Mouse (Mus musculus): Measurements from ENCODE around the gene Cdk14. TPM values are rescaled to one million over a fixed set of nuclear protein-coding genes. Genes with fewer than 3 reads are reported as not detected.

Gene Cdk14
- polyA plus RNA-seq, 1 experiment from 2014 or later, result 6.9 TPM

DNA sequence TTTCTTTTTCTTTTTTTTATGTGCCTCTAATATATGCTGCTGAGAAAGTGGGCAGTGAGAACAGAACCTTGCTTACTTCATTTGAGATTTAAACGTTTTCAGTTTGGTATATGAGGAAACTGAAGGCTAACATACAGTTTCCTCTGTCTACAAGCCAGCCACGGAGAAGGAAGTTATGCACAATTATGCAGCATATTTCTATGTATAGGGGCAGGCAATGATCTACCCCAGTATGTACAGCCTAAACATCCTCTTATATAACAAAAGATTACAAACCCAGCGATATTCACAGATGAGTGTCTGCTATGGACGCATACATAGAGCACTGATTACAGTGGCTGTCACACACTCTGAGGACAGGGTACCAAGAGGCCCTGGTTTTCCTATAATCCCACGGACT is 616.4 kb downstream of the Cdk14 start:
- no peak overlapping the region for H3K27ac ChIP-seq (ENCODE audit: low read depth, low read length)
- H3K36me3 ChIP-seq (ENCODE audit: control insufficient read depth, insufficient read depth, low read length), result no peaks in the 10 kb centered on the region
- H3K27me3 ChIP-seq (replicated peaks; ENCODE audit: control insufficient read depth, insufficient read depth, low read length), result no peaks in the 10 kb centered on the region
- ATAC-seq (replicated peaks; ENCODE audit: low FRiP score), result no peak
- no peak overlapping the region for H3K4me2 ChIP-seq
- no peaks in the 10 kb centered on the region for H3K9me3 ChIP-seq (ENCODE audit: control insufficient read depth, low read length)
- no peak overlapping the region for H3K4me3 ChIP-seq (ENCODE audit: low read depth, low read length)
- H3K4me1 ChIP-seq (replicated peaks; ENCODE audit: control insufficient read depth, insufficient read depth, low read length), result no peaks in the 10 kb centered on the region
- no peak overlapping the region for H3K9ac ChIP-seq (ENCODE audit: low read depth, low read length)
- DNase-seq (ENCODE audit: low spot score), result no peak
- WGBS, result 66% methylated on average over 5 of the region's 5 CpGs

DNA sequence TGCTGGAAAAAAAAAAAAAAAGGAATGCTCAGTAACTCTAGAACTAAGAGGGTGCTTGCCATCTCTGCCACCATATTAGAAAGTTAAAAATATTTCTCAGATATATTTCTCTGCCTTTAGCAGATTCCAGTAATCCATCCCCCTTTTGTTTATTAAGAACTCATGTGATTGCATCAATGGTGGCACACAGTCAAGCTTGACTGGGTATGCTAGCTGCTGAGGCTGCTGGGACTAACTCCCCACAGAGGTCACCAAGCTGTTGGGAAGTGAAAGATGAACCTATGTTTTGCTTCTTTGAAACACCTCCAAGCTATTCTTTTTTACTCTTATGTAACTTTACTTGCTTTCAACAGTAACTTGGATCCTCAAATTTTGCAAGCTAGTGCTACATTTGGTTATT is 618.1 kb downstream of the Cdk14 start:
- H3K9me3 ChIP-seq (ENCODE audit: control insufficient read depth, low read length), result no peaks in the 10 kb centered on the region
- no peaks in the 10 kb centered on the region for H3K4me1 ChIP-seq (replicated peaks; ENCODE audit: control insufficient read depth, insufficient read depth, low read length)
- ATAC-seq (replicated peaks; ENCODE audit: low FRiP score) (no peak), DNase-seq (ENCODE audit: low spot score) (no peak)
- H3K27ac ChIP-seq (ENCODE audit: low read depth, low read length), result no peak overlapping the region
- no peak overlapping the region for H3K9ac ChIP-seq (ENCODE audit: low read depth, low read length)
- H3K36me3 ChIP-seq (ENCODE audit: control insufficient read depth, insufficient read depth, low read length), result no peaks in the 10 kb centered on the region
- no peak overlapping the region for H3K4me3 ChIP-seq (ENCODE audit: low read depth, low read length)
- no peaks in the 10 kb centered on the region for H3K27me3 ChIP-seq (replicated peaks; ENCODE audit: control insufficient read depth, insufficient read depth, low read length)
- H3K4me2 ChIP-seq, result no peak overlapping the region

DNA sequence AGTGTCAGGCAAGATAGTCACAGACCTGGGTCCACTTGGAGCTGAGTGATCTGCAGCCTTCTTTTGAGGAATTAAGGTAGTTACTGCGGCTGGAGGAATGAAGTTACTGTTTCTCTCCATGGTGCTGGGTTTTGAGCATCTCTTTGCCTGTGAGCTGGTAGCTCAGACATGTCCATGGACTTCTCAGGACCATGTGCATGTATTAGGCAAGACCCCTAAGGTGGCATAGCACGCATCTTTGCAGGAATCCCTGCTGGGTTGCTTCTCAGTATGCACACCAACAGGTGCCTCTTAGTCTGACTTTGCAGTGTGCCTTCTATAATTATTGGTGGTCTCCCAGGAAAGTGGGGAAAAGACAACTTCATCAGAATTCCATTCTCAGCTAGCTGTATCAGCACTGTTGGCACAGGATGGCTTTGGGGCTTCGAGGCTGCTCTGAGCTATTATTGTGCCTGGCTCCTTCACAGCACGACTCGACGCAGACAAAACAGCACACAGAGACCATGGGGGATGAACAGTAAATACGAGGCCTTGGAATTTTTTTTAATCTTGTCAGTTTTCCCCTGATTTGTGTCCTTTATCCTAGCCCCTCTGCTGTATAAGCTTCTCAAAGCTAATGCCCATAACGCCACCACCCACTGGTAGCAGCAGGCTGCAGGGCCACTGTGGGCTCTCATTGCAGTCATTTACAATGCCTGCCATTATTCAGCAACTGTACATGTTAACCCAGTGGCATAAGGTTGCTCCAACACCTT is 618.8 kb downstream of the Cdk14 start:
- ATAC-seq (replicated peaks; ENCODE audit: low FRiP score), result no peak

DNA sequence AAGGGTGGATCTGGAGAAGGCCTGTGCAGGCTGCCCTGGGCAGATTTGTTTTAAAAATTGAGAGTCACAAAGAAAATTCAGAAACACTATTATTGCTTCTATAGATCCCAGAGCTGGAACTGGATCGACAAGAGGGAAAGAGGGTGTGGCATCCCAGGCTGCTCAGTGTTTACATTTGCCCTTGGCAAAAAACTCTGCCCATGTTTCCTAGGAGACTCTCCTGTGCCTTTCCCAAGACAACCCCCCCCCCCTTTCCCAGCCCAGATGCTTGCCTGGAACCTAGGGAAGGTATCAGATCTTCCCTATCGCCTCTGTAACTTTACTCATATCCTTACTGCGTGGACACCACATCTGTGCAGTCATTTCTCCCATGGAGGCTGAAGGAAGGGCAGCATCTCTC is 628.9 kb downstream of the Cdk14 start:
- Histone ChIP-seq H3K9ac (ENCODE audit: low read depth, low read length) (no peak overlapping the region), H3K4me2 (no peak overlapping the region), H3K27ac (ENCODE audit: low read depth, low read length) (no peak overlapping the region), H3K4me1 (replicated peaks; ENCODE audit: control insufficient read depth, insufficient read depth, low read length) (no peaks in the 10 kb centered on the region), H3K36me3 (ENCODE audit: control insufficient read depth, insufficient read depth, low read length) (no peaks in the 10 kb centered on the region), H3K4me3 (ENCODE audit: low read depth, low read length) (no peak overlapping the region), H3K9me3 (ENCODE audit: control insufficient read depth, low read length) (no peaks in the 10 kb centered on the region), H3K27me3 (replicated peaks; ENCODE audit: control insufficient read depth, insufficient read depth, low read length) (no peaks in the 10 kb centered on the region)
- WGBS, result 69% methylated on average over 3 of the region's 3 CpGs
- DNase-seq (ENCODE audit: low spot score) (no peak), ATAC-seq (replicated peaks; ENCODE audit: low FRiP score) (no peak)

More for the DNA sequence above, 618.8 kb downstream of the Cdk14 start:
- Histone ChIP-seq H3K27ac (ENCODE audit: low read depth, low read length) (no peak overlapping the region), H3K9ac (ENCODE audit: low read depth, low read length) (no peak overlapping the region), H3K36me3 (ENCODE audit: control insufficient read depth, insufficient read depth, low read length) (no peaks in the 10 kb centered on the region), H3K9me3 (ENCODE audit: control insufficient read depth, low read length) (no peaks in the 10 kb centered on the region), H3K4me3 (ENCODE audit: low read depth, low read length) (no peak overlapping the region), H3K4me1 (replicated peaks; ENCODE audit: control insufficient read depth, insufficient read depth, low read length) (no peaks in the 10 kb centered on the region), H3K4me2 (no peak overlapping the region), H3K27me3 (replicated peaks; ENCODE audit: control insufficient read depth, insufficient read depth, low read length) (no peaks in the 10 kb centered on the region)
- 83% methylated on average over 8 of the region's 8 CpGs for WGBS
- no peak for DNase-seq (ENCODE audit: low spot score)

DNA sequence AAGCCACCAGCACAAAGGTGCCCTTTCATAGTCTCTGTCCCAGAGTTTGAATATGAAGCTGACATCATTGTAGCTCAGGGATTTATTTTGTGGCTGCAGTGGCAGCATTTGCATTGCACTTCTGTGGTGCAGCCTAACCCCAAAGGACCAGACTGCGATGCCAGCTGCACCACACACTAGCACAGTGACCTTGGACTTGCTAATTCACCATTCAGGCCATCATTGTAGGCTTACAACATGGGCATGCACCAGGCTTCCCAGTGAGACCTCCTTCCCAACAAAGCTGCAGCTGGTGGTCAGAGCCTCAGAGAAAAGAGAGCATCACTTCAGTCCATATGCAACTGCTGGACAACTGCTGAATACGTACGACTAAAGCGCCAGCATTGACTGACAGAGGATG is 629.8 kb downstream of the Cdk14 start:
- Histone ChIP-seq H3K9me3 (ENCODE audit: control insufficient read depth, low read length) (no peaks in the 10 kb centered on the region), H3K4me1 (replicated peaks; ENCODE audit: control insufficient read depth, insufficient read depth, low read length) (no peaks in the 10 kb centered on the region), H3K27me3 (replicated peaks; ENCODE audit: control insufficient read depth, insufficient read depth, low read length) (no peaks in the 10 kb centered on the region), H3K4me2 (no peak overlapping the region), H3K36me3 (ENCODE audit: control insufficient read depth, insufficient read depth, low read length) (no peaks in the 10 kb centered on the region), H3K4me3 (ENCODE audit: low read depth, low read length) (no peak overlapping the region), H3K27ac (ENCODE audit: low read depth, low read length) (no peak overlapping the region), H3K9ac (ENCODE audit: low read depth, low read length) (no peak overlapping the region)
- DNase-seq (ENCODE audit: low spot score), result no peak
- 85% methylated on average over 4 of the region's 4 CpGs for WGBS
- no peak for ATAC-seq (replicated peaks; ENCODE audit: low FRiP score)

DNA sequence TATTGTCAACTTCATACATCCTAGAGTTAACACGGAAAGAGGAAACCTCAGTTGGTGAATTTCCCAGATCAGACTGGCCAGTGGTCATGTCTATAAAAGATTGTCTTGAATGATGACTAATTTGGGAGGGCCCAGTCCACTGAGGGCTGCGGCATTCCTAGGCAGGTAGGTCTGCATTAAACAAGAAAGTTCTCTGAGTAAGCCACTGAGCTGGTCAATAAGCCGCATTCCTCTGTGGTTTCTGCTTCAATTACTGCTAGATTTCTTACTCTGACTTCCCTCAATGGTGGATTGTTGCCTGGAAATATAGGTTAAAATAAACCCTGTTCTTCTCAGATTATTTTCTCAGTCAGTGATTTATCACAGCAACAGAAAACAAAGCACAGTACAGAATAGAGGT is 631.6 kb downstream of the Cdk14 start:
- Histone ChIP-seq H3K36me3 (ENCODE audit: control insufficient read depth, insufficient read depth, low read length) (no peaks in the 10 kb centered on the region), H3K4me1 (replicated peaks; ENCODE audit: control insufficient read depth, insufficient read depth, low read length) (no peaks in the 10 kb centered on the region), H3K27me3 (replicated peaks; ENCODE audit: control insufficient read depth, insufficient read depth, low read length) (no peaks in the 10 kb centered on the region), H3K4me3 (ENCODE audit: low read depth, low read length) (no peak overlapping the region), H3K9me3 (ENCODE audit: control insufficient read depth, low read length) (no peaks in the 10 kb centered on the region), H3K9ac (ENCODE audit: low read depth, low read length) (no peak overlapping the region), H3K27ac (ENCODE audit: low read depth, low read length) (no peak overlapping the region), H3K4me2 (no peak overlapping the region)
- no peak for DNase-seq (ENCODE audit: low spot score)
- no peak for ATAC-seq (replicated peaks; ENCODE audit: low FRiP score)
- WGBS, result 77% methylated on average over 3 of the region's 3 CpGs

DNA sequence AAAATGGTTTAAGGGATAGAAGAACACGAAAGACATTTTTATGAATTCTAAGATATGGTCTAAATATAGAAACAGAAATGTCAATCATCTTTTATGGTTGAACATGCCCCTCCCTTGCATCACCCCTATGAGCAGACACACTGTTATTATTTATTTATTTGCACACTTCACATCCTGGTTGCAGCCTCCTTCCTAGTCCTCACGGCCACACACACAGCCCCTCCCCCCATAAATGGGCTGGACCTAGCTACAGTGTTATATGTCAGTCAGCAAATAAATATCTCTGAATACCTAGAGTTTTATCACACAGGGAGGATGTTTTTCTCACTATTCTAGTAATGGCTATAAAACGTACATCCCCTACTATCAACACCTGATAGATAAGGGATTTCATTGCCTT is 633.3 kb downstream of the Cdk14 start:
- no peak overlapping the region for H3K4me3 ChIP-seq (ENCODE audit: low read depth, low read length)
- H3K27me3 ChIP-seq (replicated peaks; ENCODE audit: control insufficient read depth, insufficient read depth, low read length), result no peaks in the 10 kb centered on the region
- DNase-seq (ENCODE audit: low spot score), result no peak
- no peak overlapping the region for H3K9ac ChIP-seq (ENCODE audit: low read depth, low read length)
- H3K4me1 ChIP-seq (replicated peaks; ENCODE audit: control insufficient read depth, insufficient read depth, low read length), result no peaks in the 10 kb centered on the region
- H3K4me2 ChIP-seq, result no peak overlapping the region
- no peaks in the 10 kb centered on the region for H3K9me3 ChIP-seq (ENCODE audit: control insufficient read depth, low read length)
- no peak for ATAC-seq (replicated peaks; ENCODE audit: low FRiP score)
- H3K36me3 ChIP-seq (ENCODE audit: control insufficient read depth, insufficient read depth, low read length), result no peaks in the 10 kb centered on the region
- no peak overlapping the region for H3K27ac ChIP-seq (ENCODE audit: low read depth, low read length)
- WGBS, result 65% methylated on average over 3 of the region's 3 CpGs

DNA sequence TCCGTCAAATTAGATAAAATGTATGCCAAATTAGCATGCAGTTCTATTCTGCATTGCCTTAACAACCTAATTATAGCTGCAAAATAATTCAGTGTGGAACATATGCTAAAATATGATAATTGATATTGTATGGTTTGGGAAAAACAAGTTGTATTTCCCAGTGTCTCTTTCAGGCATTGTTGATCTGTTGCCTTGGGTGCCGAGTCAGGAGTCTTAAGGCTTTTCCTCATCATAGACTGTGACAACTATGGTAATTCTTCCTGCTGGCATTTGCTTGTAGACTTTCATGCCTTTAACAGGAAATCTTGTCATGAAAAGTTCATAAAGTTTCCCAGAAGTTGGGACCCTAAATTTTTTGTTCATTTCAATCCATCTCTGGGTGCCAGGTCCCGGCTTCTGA is 641.8 kb downstream of the Cdk14 start:
- DNase-seq (ENCODE audit: low spot score), result no peak
- ATAC-seq (replicated peaks; ENCODE audit: low FRiP score), result no peak
- Histone ChIP-seq H3K9me3 (ENCODE audit: control insufficient read depth, low read length) (no peaks in the 10 kb centered on the region), H3K9ac (ENCODE audit: low read depth, low read length) (no peak overlapping the region), H3K4me3 (ENCODE audit: low read depth, low read length) (no peak overlapping the region), H3K27ac (ENCODE audit: low read depth, low read length) (no peak overlapping the region), H3K36me3 (ENCODE audit: control insufficient read depth, insufficient read depth, low read length) (no peaks in the 10 kb centered on the region), H3K4me2 (no peak overlapping the region), H3K4me1 (replicated peaks; ENCODE audit: control insufficient read depth, insufficient read depth, low read length) (no peaks in the 10 kb centered on the region), H3K27me3 (replicated peaks; ENCODE audit: control insufficient read depth, insufficient read depth, low read length) (no peaks in the 10 kb centered on the region)
- 84% methylated on average over 3 of the region's 3 CpGs for WGBS

DNA sequence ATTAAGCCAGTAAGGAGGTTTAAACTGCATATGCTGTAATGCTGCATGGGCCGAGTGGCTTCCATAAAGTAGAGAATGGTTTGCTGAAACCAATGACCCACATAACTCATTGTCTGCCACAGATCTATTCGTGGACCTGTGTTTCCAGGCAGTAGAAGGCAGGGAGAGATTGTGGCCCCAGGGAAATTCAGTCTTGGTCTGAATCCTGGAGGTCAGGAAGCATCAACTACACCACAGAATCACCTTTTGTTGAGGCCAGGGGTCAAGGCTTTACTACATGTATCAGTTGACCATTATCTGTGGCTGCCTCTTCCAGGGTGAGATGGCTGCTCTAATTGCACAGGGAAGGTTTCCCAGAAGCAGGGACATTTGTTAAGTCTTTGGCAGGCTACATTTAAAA is 643.6 kb downstream of the Cdk14 start:
- WGBS, result 58% methylated on average over 2 of the region's 2 CpGs
- Histone ChIP-seq H3K4me3 (ENCODE audit: low read depth, low read length) (no peak overlapping the region), H3K27me3 (replicated peaks; ENCODE audit: control insufficient read depth, insufficient read depth, low read length) (no peaks in the 10 kb centered on the region), H3K4me2 (no peak overlapping the region), H3K9ac (ENCODE audit: low read depth, low read length) (no peak overlapping the region), H3K4me1 (replicated peaks; ENCODE audit: control insufficient read depth, insufficient read depth, low read length) (no peaks in the 10 kb centered on the region), H3K9me3 (ENCODE audit: control insufficient read depth, low read length) (no peaks in the 10 kb centered on the region), H3K27ac (ENCODE audit: low read depth, low read length) (no peak overlapping the region), H3K36me3 (ENCODE audit: control insufficient read depth, insufficient read depth, low read length) (no peaks in the 10 kb centered on the region)
- no peak for DNase-seq (ENCODE audit: low spot score)
- no peak for ATAC-seq (replicated peaks; ENCODE audit: low FRiP score)
